Mouse (Mus musculus): ENCODE data around the gene Armc6. TPM values are rescaled to one million over a fixed set of nuclear protein-coding genes. Genes with fewer than 3 reads are reported as not detected.
"Not testable (repeated sequence)": the region's sequence is repeated elsewhere in the genome, so short reads cannot be mapped to it uniquely, and the experiment has no call there.

Armc6 gene
- total RNA-seq, 2 experiments from 2014 or later = 57.1 to 68.7 TPM

- intact Hi-C loops (cut with DNase I) = no loop called here
These were observed 3.6 kb upstream of the Armc6 start for GRCm38 (mm10) chr8:70237842-70238241.

GRCm38 (mm10) chr8:70234781-70235128 is 489 bp upstream of the Armc6 start:
- no peak for DNase-seq (ENCODE audit: low spot score in 2 of 2)
- intact Hi-C loops (cut with DNase I) = no loop called here

More at GRCm38 (mm10) chr8:70237842-70238241, 3.6 kb upstream of the Armc6 start:
- no peak for DNase-seq (ENCODE audit: low spot score in 2 of 2)

- DNase-seq (ENCODE audit: low spot score in 2 of 2) = peak in 1 of 2 experiments; percentile 21
- intact Hi-C loops (cut with DNase I) = no loop called here
These were observed 660 bp downstream of the Armc6 start for GRCm38 (mm10) chr8:70233606-70234005.

- intact Hi-C loops (cut with DNase I) = no loop called here
These were observed 3.4 kb downstream of the Armc6 start for GRCm38 (mm10) chr8:70230837-70231236.

GRCm38 (mm10) chr8:70227997-70228396 is 6.3 kb downstream of the Armc6 start:
- intact Hi-C loops (cut with DNase I) = no loop called here

More at GRCm38 (mm10) chr8:70230837-70231236, 3.4 kb downstream of the Armc6 start:
- DNase-seq (ENCODE audit: low spot score in 2 of 2) = no peak

GRCm38 (mm10) chr8:70223341-70223740 is 10.9 kb downstream of the Armc6 start:
- peak in 1 of 2 experiments; percentile 43 for DNase-seq (ENCODE audit: low spot score in 2 of 2)
- intact Hi-C loops (cut with DNase I) = loop anchor here (5.0 kb wide), 1 partner anchor 136 kb away; no protein-coding TSS in a partner anchor

More at GRCm38 (mm10) chr8:70227997-70228396, 6.3 kb downstream of the Armc6 start:
- DNase-seq (ENCODE audit: low spot score in 2 of 2) = no peak

- intact Hi-C loops (cut with DNase I) = loop anchor here (5.0 kb wide), 1 partner anchor 135 kb away; no protein-coding TSS in a partner anchor
- DNase-seq (ENCODE audit: low spot score in 2 of 2) = no peak
These were observed 12.2 kb downstream of the Armc6 start for GRCm38 (mm10) chr8:70222041-70222440.

- intact Hi-C loops (cut with DNase I) = loop anchor here (5.0 kb wide), 1 partner anchor 134 kb away; no protein-coding TSS in a partner anchor
- no peak for DNase-seq (ENCODE audit: low spot score in 2 of 2)
These were observed 13.4 kb downstream of the Armc6 start for GRCm38 (mm10) chr8:70220911-70221310.

- intact Hi-C loops (cut with DNase I) = loop anchor here (5.0 kb wide), 1 partner anchor 133 kb away; no protein-coding TSS in a partner anchor
- DNase-seq (ENCODE audit: low spot score in 2 of 2) = no peak
These were observed 13.9 kb downstream of the Armc6 start for GRCm38 (mm10) chr8:70220236-70220840.

- DNase-seq (ENCODE audit: low spot score in 2 of 2) = peak in 1 of 2 experiments; percentile 57
- intact Hi-C loops (cut with DNase I) = no loop called here
These were observed 15.1 kb downstream of the Armc6 start for GRCm38 (mm10) chr8:70219107-70219684.

GRCm38 (mm10) chr8:70217441-70217840 is 16.8 kb downstream of the Armc6 start:
- no peak for DNase-seq (ENCODE audit: low spot score in 2 of 2)
- intact Hi-C loops (cut with DNase I) = no loop called here

GRCm38 (mm10) chr8:70216566-70216965 is 17.7 kb downstream of the Armc6 start:
- peak; percentile 75 to 85 for DNase-seq (ENCODE audit: low spot score in 2 of 2)
- intact Hi-C loops (cut with DNase I) = no loop called here

- DNase-seq (ENCODE audit: low spot score in 2 of 2); intact Hi-C loops (cut with DNase I): not testable (repeated sequence)
These were observed 18.1 kb downstream of the Armc6 start for GRCm38 (mm10) chr8:70216161-70216560.

- intact Hi-C loops (cut with DNase I) = no loop called here
- no peak for DNase-seq (ENCODE audit: low spot score in 2 of 2)
These were observed 19.2 kb downstream of the Armc6 start for GRCm38 (mm10) chr8:70215092-70215491.

GRCm38 (mm10) chr8:70214411-70214810 is 19.9 kb downstream of the Armc6 start:
- intact Hi-C loops (cut with DNase I) = no loop called here
- DNase-seq (ENCODE audit: low spot score in 2 of 2) = no peak

- DNase-seq (ENCODE audit: low spot score in 2 of 2) = peak; percentile 99 to 100
- intact Hi-C loops (cut with DNase I) = no loop called here
These were observed 21.9 kb downstream of the Armc6 start, which contains the start of gene Slc25a42 for GRCm38 (mm10) chr8:70212112-70213055. Gene Slc25a42, minus strand, starts transcription at chr8:70212305.

GRCm38 (mm10) chr8:70211726-70212111 is 22.5 kb downstream of the Armc6 start:
- intact Hi-C loops (cut with DNase I) = no loop called here
- DNase-seq (ENCODE audit: low spot score in 2 of 2) = peak; percentile 48 to 53

GRCm38 (mm10) chr8:70211275-70211674 is 23.0 kb downstream of the Armc6 start:
- intact Hi-C loops (cut with DNase I) = no loop called here
- DNase-seq (ENCODE audit: low spot score in 2 of 2) = no peak

GRCm38 (mm10) chr8:70210538-70210937 is 23.7 kb downstream of the Armc6 start:
- intact Hi-C loops (cut with DNase I) = no loop called here
- DNase-seq (ENCODE audit: low spot score in 2 of 2) = peak; percentile 46 to 65

GRCm38 (mm10) chr8:70208130-70208529 is 26.1 kb downstream of the Armc6 start:
- intact Hi-C loops (cut with DNase I) = no loop called here
- no peak for DNase-seq (ENCODE audit: low spot score in 2 of 2)
